Mouse (Mus musculus) brown adipose tissue, adult 24 weeks (tissue): Measurements from ENCODE around the gene Mia2. TPM values are rescaled to one million over a fixed set of nuclear protein-coding genes. Genes with fewer than 3 reads are reported as not detected.
"Not testable (repeated sequence)": the region's sequence is repeated elsewhere in the genome, so short reads cannot be mapped to it uniquely, and the experiment has no call there.

Source experiments
- H3K27ac ChIP-seq: fragments of 200-500 bp; replicated peaks from 2 replicates; pipeline ENCODE4 v1.5.1; 2012; ENCODE audit warnings: low read depth, mild to moderate bottlenecking, low read length
- H3K4me1 ChIP-seq: fragments of 200-500 bp; 2 replicates; pipeline ENCODE4 v1.6.1; 2012; ENCODE audit warnings: low read length, mixed read lengths; ENCODE audit not compliant: control insufficient read depth, insufficient read depth, insufficient read length
- H3K4me3 ChIP-seq: fragments of 200-500 bp; 2 replicates; pipeline ENCODE4 v1.5.1; 2012; ENCODE audit warnings: low read depth, mild to moderate bottlenecking, low read length, moderate library complexity; ENCODE audit not compliant: insufficient read depth
- polyA plus RNA-seq: library from polyadenylated mRNA; stranded (reverse); fragments of >200 nt; gene quantifications from 2 replicates; pipeline ENCODE4 v1.2.4, GENCODE M21; 2012; ENCODE audit not compliant: missing spikeins, insufficient read depth, insufficient read length

The Mia2 gene
- polyA plus RNA-seq, 1 experiment = 60.2 TPM

- Histone ChIP-seq H3K27ac (no peak overlapping the region), H3K4me3 (0 out of 2 replicates have a peak overlapping the region, but pooled peaks have one; percentile 0), H3K4me1 (peaks cover 7% of the 10 kb centered on the region)
These were observed 121.7 kb downstream of the Mia2 start for GRCm38 (mm10) chr12:59217331-59217730.

GRCm38 (mm10) chr12:59218640-59219321, 123.2 kb downstream of the Mia2 start:
- Histone ChIP-seq H3K4me3 (peak overlapping the region; percentile 86), H3K27ac (peak overlapping the region; percentile 23; the same call in 1 of the 2 replicates), H3K4me1 (peaks cover 7% of the 10 kb centered on the region)

DNA sequence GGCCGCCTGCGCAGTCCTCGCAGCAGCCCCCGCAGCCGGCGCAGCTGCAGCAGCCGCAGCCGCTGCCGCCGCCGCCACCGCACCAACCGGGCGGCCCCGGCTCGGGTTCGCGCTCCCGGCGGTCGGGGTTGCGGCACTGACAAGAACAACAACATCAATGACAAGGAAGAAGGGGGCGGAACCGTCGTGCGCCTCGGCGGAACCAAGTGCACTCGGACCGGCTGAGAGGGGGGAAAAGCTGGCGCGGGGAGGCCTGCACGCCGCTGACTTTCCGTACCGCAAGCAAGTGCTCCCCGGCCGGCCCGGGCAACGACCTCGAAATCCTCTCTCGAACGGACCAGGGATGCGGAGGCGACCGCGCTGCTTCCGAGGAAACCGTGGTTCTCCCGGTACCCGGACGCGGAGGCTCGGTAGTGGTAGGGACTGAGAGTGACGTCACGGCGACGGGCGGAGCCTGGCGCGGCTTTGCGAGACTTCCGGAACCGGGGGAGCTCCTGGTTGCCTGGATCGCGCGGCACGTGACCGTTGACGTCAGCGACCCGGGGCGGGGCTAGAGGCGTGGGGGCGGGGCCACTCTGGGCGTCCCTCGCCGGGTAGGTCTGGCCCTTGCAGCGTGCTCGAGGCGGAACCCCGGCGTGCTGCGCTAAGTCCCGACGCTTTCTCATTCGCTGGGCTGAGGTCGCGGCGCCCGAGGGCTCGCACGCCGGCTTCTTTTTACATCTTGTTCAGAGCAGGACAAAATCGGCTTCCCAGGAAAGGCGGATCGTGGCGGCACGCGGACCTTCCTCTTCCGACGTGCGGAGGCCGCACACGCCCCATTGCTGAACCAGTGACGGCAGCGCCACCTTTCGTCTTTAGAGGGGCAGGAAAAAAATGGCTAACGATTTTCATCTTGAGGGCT, 124.0 kb downstream of the Mia2 start, which contains the start of gene Fbxo33:
TSS of gene Fbxo33 (minus strand) at position 401 of the 901 bp plus-strand sequence.
- H3K4me1 ChIP-seq = peaks cover 7% of the 10 kb centered on the region
- peak within 1 kb of the TSS; percentile 97 for H3K27ac ChIP-seq
- H3K4me3 ChIP-seq = peak within 1 kb of the TSS; percentile 86

- Histone ChIP-seq H3K4me1 (no peaks in the 10 kb centered on the region), H3K27ac (no peak overlapping the region), H3K4me3 (no peak overlapping the region)
These were observed 132.8 kb downstream of the Mia2 start for GRCm38 (mm10) chr12:59228401-59228800.

GRCm38 (mm10) chr12:59238434-59238833, 142.8 kb downstream of the Mia2 start:
- H3K27ac ChIP-seq = no peak overlapping the region
- no peak overlapping the region for H3K4me3 ChIP-seq
- no peaks in the 10 kb centered on the region for H3K4me1 ChIP-seq

DNA sequence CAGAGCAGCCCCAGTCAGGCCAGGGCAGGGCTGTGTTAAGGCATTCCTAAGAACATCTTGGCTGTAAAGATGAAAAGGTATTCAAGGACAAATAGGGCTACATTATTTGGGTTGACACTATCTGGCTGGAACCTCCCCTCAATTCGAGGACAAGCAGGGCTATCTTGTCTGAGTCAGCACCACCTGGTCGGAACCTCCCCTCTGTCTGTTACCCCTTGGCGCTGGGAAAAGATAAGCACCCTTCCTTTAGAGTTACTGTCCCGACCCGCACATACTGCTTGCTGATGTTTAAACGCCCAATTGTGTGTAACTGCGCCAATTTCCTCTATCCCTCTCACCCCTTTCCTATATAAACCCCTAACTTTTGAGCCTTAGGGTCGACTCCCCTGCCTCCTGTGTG, 145.4 kb downstream of the Mia2 start:
- H3K4me3 ChIP-seq, H3K4me1 ChIP-seq, H3K27ac ChIP-seq: not testable (repeated sequence)

Other genes starting within 250 kb of the Mia2 start
- gene Sec23a, start 83.8 kb upstream of the Mia2 start, polyA plus RNA-seq = 15.7 and 16.2 TPM in 2 replicates
- gene Gemin2, start 82.4 kb upstream of the Mia2 start, polyA plus RNA-seq = 5.0 and 5.6 TPM in 2 replicates
- gene Trappc6b, start 34.3 kb upstream of the Mia2 start, polyA plus RNA-seq = 97.3 and 120 TPM in 2 replicates
- 28.1 and 30.3 TPM in 2 replicates for gene Pnn, start 28.9 kb upstream of the Mia2 start, polyA plus RNA-seq
- gene Fbxo33, start 123.9 kb downstream of the Mia2 start, polyA plus RNA-seq = 20.3 and 30.0 TPM in 2 replicates